Mouse (Mus musculus) kidney, postnatal 0 days (tissue): ENCODE data around the gene 6030445D17Rik. TPM values are rescaled to one million over a fixed set of nuclear protein-coding genes. Genes with fewer than 3 reads are reported as not detected.

Experiments used
- ATAC-seq: fragments of 200-750 bp; cut with Nextera tagmentation; replicated peaks from 2 replicates; pipeline ENCODE4 v1.8.0; 2017; ENCODE audit warnings: low read depth, moderate number of reproducible peaks, moderate TSS enrichment, moderate library complexity; ENCODE audit not compliant: low FRiP score
- DNase-seq: peaks from one replicate; pipeline ENCODE4 v3.0.0-alpha.2; 2016; ENCODE audit warnings: low spot score
- H3K27ac ChIP-seq: fragments of 300-500 bp; sonication (generic); 2 replicates; pipeline ENCODE4 v1.5.1; 2014; ENCODE audit warnings: mild to moderate bottlenecking
- H3K27me3 ChIP-seq: fragments of 300-500 bp; sonication (generic); 2 replicates; pipeline ENCODE4 v1.6.1; 2014; ENCODE audit warnings: low read length, mixed read lengths; ENCODE audit not compliant: insufficient read depth
- H3K36me3 ChIP-seq: fragments of 300-500 bp; sonication (generic); 2 replicates; pipeline ENCODE4 v1.6.1; 2014; ENCODE audit warnings: low read length, mixed read lengths; ENCODE audit not compliant: insufficient read depth
- H3K4me1 ChIP-seq: fragments of 300-500 bp; sonication (generic); replicated peaks from 2 replicates; pipeline ENCODE4 v1.6.1; 2014; ENCODE audit warnings: antibody characterized with exemption, low read length, mixed read lengths; ENCODE audit not compliant: insufficient read depth
- H3K4me2 ChIP-seq: fragments of 300-500 bp; sonication (generic); 2 replicates; pipeline ENCODE4 v1.6.1; 2014; ENCODE audit warnings: mild to moderate bottlenecking, low read length, moderate library complexity, mixed read lengths
- H3K4me3 ChIP-seq: fragments of 300-500 bp; sonication (generic); replicated peaks from 2 replicates; pipeline ENCODE4 v1.5.1; 2014; ENCODE audit warnings: low read depth, low read length
- H3K9ac ChIP-seq: fragments of 300-500 bp; sonication (generic); 2 replicates; pipeline ENCODE4 v1.6.1; 2014; ENCODE audit warnings: low read depth, low read length
- H3K9me3 ChIP-seq: fragments of 300-500 bp; sonication (generic); replicated peaks from 2 replicates; pipeline ENCODE4 v1.6.1; 2016; ENCODE audit warnings: low read length, inconsistent platforms, mixed read lengths
- CTCF ChIP-seq: IDR thresholded peaks from 2 replicates; pipeline ENCODE4 v1.5.1; 2016; ENCODE audit warnings: antibody characterized with exemption, low read depth, mild to moderate bottlenecking, moderate library complexity
- polyA plus RNA-seq: library from polyadenylated mRNA; unstranded; fragments of >200 nt; fragmentation: Nextera tagmentation; extraction: Ambion mirVana; gene quantifications from 2 replicates; pipeline ENCODE4 v1.2.1, GENCODE M21; 2015

6030445D17Rik gene
- polyA plus RNA-seq, 1 experiment from 2014 or later: 0.55 TPM

DNA sequence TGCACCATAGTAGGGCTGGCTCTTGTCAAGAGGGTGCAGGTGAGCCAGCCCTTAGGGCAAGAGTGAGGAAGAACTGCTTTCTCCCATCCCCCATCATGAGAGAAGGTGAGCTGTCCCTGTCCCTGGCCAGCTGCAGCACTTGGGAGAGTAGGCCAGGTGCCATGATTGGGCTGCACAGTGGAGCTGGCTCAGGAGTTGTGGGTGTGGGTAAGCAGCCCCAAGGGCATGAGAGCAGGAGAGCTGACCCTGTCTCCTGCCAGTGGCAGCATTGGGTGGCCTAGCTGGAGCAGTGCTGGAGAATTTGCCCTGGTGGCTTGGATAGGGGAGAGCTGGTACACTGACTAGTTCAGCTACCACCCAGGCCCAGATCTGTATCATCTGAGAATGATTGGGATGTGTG, 50.9 kb downstream of the 6030445D17Rik start:
- DNase-seq: no peak
- Histone ChIP-seq H3K9ac (no peak overlapping the region), H3K4me3 (no peak overlapping the region), H3K4me2 (no peak overlapping the region), H3K27ac (no peak overlapping the region), H3K36me3 (no peaks in the 10 kb centered on the region), H3K9me3 (no peaks in the 10 kb centered on the region), H3K4me1 (peaks cover 3% of the 10 kb centered on the region; the same call in 1 of the 2 replicates), H3K27me3 (no peaks in the 10 kb centered on the region)
- no peak for TF ChIP-seq CTCF
- ATAC-seq: no peak

Other genes starting within 250 kb of the 6030445D17Rik start
- gene Tcea3, start 214.5 kb upstream of the 6030445D17Rik start, polyA plus RNA-seq: 11.2 and 12.3 TPM in 2 replicates
- 13.8 and 15.2 TPM in 2 replicates for gene Zfp46, start 177.6 kb upstream of the 6030445D17Rik start, polyA plus RNA-seq
- 121 and 130 TPM in 2 replicates for gene Hnrnpr, start 151.3 kb upstream of the 6030445D17Rik start, polyA plus RNA-seq
- 0.25 and 0.56 TPM in 2 replicates for gene Htr1d, start 38.7 kb upstream of the 6030445D17Rik start, polyA plus RNA-seq
- gene Luzp1, start 7.5 kb downstream of the 6030445D17Rik start, polyA plus RNA-seq: 111 and 114 TPM in 2 replicates
- 28.8 TPM in 2 replicates for gene Kdm1a, start 140.5 kb downstream of the 6030445D17Rik start, polyA plus RNA-seq
- not detected in 2 replicates for gene Tex46, start 148.2 kb downstream of the 6030445D17Rik start, polyA plus RNA-seq
- not detected in 2 replicates for gene Lactbl1, start 160.4 kb downstream of the 6030445D17Rik start, polyA plus RNA-seq